Mouse (Mus musculus) MEL (cell line): ENCODE data around the gene Myo1e. TPM values are rescaled to one million over a fixed set of nuclear protein-coding genes. Genes with fewer than 3 reads are reported as not detected.

ENCODE experiments used
- DNase-seq: peaks from one replicate; pipeline ENCODE4 v3.0.0; 2011; ENCODE audit warnings: low read depth, low spot score
- H3K27ac ChIP-seq: 2 replicates; pipeline ENCODE4 v1.5.1; 2012; ENCODE audit warnings: low read depth, mild to moderate bottlenecking, control low read depth, low read length, moderate library complexity; ENCODE audit not compliant: control insufficient read depth
- H3K27me3 ChIP-seq, 2 experiments: fragments of 150-350 bp in 1 of 2; sonication (generic) in 1 of 2; 2 replicates each; pipeline ENCODE4 v1.6.1; 2012; ENCODE audit warnings: low read length in 2 of 2, mild to moderate bottlenecking in 2 of 2, improper control_type of control experiment in 1 of 2, moderate library complexity in 1 of 2; ENCODE audit not compliant: insufficient read depth in 2 of 2, control insufficient read depth in 1 of 2
- H3K36me3 ChIP-seq, 2 experiments: 2 replicates each; pipeline ENCODE4 v1.6.1; 2012 to 2014; ENCODE audit warnings: low read length in 2 of 2, improper control_type of control experiment in 1 of 2, inconsistent platforms in 1 of 2, mild to moderate bottlenecking in 1 of 2; ENCODE audit not compliant: insufficient read depth in 2 of 2, control insufficient read depth in 1 of 2
- H3K4me1 ChIP-seq, 2 experiments: fragments of 150-350 bp in 1 of 2; sonication (generic) in 1 of 2; 2 replicates each; pipeline ENCODE4 v1.6.1; 2012; ENCODE audit warnings: low read length in 2 of 2, improper control_type of control experiment in 1 of 2, mild to moderate bottlenecking in 1 of 2; ENCODE audit not compliant: insufficient read depth in 2 of 2, control insufficient read depth in 1 of 2
- H3K4me3 ChIP-seq, 2 experiments: fragments of 150-350 bp in 1 of 2; sonication (generic) in 1 of 2; 2 replicates each; pipeline ENCODE4 v1.5.1; 2012; ENCODE audit warnings: low read depth in 2 of 2, low read length in 2 of 2, mild to moderate bottlenecking in 2 of 2, moderate library complexity in 2 of 2, control low read depth in 1 of 2, improper control_type of control experiment in 1 of 2; ENCODE audit not compliant: control insufficient read depth in 1 of 2, insufficient read depth in 1 of 2
- H3K79me2 ChIP-seq: 2 replicates; pipeline ENCODE4 v1.6.1; 2012; ENCODE audit warnings: mild to moderate bottlenecking, low read length, moderate library complexity; ENCODE audit not compliant: control insufficient read depth, poor library complexity, insufficient read depth
- H3K9ac ChIP-seq: 2 replicates; pipeline ENCODE4 v1.6.1; 2012; ENCODE audit warnings: low read depth, mild to moderate bottlenecking, control low read depth, low read length, moderate library complexity; ENCODE audit not compliant: control insufficient read depth, poor library complexity, severe bottlenecking
- H3K9me3 ChIP-seq: fragments of 150-350 bp; sonication (generic); replicated peaks from 2 replicates; pipeline ENCODE4 v1.6.1; 2012; ENCODE audit warnings: mild to moderate bottlenecking, low read length, improper control_type of control experiment, moderate library complexity; ENCODE audit not compliant: insufficient read depth
- BHLHE40 ChIP-seq: IDR thresholded peaks from 2 replicates; pipeline ENCODE4 v1.6.1; 2012; ENCODE audit warnings: low read depth, mild to moderate bottlenecking, inconsistent platforms, low read length, improper control_type of control experiment, borderline replicate concordance
- CTCF ChIP-seq, 3 experiments: IDR thresholded peaks in 2 of 3; conservative IDR thresholded peaks in 1 of 3; 2 replicates each; pipeline ENCODE4 v1.5.1; 2011 to 2012; ENCODE audit warnings: low read length in 3 of 3, low read depth in 2 of 3, mild to moderate bottlenecking in 2 of 3, improper control_type of control experiment in 1 of 3, inconsistent platforms in 1 of 3, mixed read lengths in 1 of 3, moderate library complexity in 1 of 3; ENCODE audit not compliant: control insufficient read depth in 1 of 3, insufficient read depth in 1 of 3, poor library complexity in 1 of 3, severe bottlenecking in 1 of 3
- E2F4 ChIP-seq: IDR thresholded peaks from 2 replicates; pipeline ENCODE4 v1.6.1; 2011; ENCODE audit warnings: low read depth, low read length, improper control_type of control experiment, borderline replicate concordance
- ELF1 ChIP-seq: IDR thresholded peaks from 2 replicates; pipeline ENCODE4 v1.6.1; 2014; ENCODE audit warnings: low read depth, mild to moderate bottlenecking, inconsistent platforms, low read length, improper control_type of control experiment, moderate library complexity
- GABPA ChIP-seq: IDR thresholded peaks from 2 replicates; pipeline ENCODE4 v1.6.1; 2012; ENCODE audit warnings: low read depth, mild to moderate bottlenecking, inconsistent platforms, low read length, improper control_type of control experiment, moderate library complexity
- GATA1 ChIP-seq: IDR thresholded peaks from 2 replicates; pipeline ENCODE4 v1.6.1; 2011; ENCODE audit warnings: low read depth, low read length, improper control_type of control experiment
- HCFC1 ChIP-seq: IDR thresholded peaks from 2 replicates; pipeline ENCODE4 v1.6.1; 2012; ENCODE audit warnings: low read depth, mild to moderate bottlenecking, inconsistent platforms, low read length, improper control_type of control experiment, moderate library complexity
- JUND ChIP-seq: IDR thresholded peaks from 2 replicates; pipeline ENCODE4 v1.6.1; 2011; ENCODE audit warnings: low read depth, mild to moderate bottlenecking, improper control_type of control experiment, low read length
- KAT2A ChIP-seq: conservative IDR thresholded peaks from 2 replicates; pipeline ENCODE4 v1.6.1; 2012; ENCODE audit warnings: low read depth, low read length, improper control_type of control experiment, inconsistent platforms
- MAX ChIP-seq: IDR thresholded peaks from 2 replicates; pipeline ENCODE4 v1.6.1; 2011; ENCODE audit warnings: low read length, improper control_type of control experiment
- MAZ ChIP-seq: IDR thresholded peaks from 2 replicates; pipeline ENCODE4 v1.6.1; 2012; ENCODE audit warnings: low read depth, mild to moderate bottlenecking, inconsistent platforms, low read length, improper control_type of control experiment
- MXI1 ChIP-seq: IDR thresholded peaks from 2 replicates; pipeline ENCODE4 v1.6.1; 2011; ENCODE audit warnings: mild to moderate bottlenecking, low read depth, low read length, improper control_type of control experiment
- MYB ChIP-seq: IDR thresholded peaks from 2 replicates; pipeline ENCODE4 v1.6.1; 2011; ENCODE audit warnings: mild to moderate bottlenecking, low read depth, low read length, improper control_type of control experiment
- NELFE ChIP-seq: IDR thresholded peaks from 2 replicates; pipeline ENCODE4 v1.6.1; 2011; ENCODE audit warnings: low read depth, low read length, improper control_type of control experiment
- POLR2AphosphoS5 ChIP-seq: IDR thresholded peaks from 2 replicates; pipeline ENCODE4 v1.6.1; 2012; ENCODE audit warnings: low read depth, borderline replicate concordance, mild to moderate bottlenecking, inconsistent platforms, low read length, moderate library complexity, mixed read lengths
- RAD21 ChIP-seq: IDR thresholded peaks from 2 replicates; pipeline ENCODE4 v1.6.1; 2011; ENCODE audit warnings: mild to moderate bottlenecking, low read depth, low read length, improper control_type of control experiment
- SIN3A ChIP-seq: IDR thresholded peaks from 2 replicates; pipeline ENCODE4 v1.6.1; 2012; ENCODE audit warnings: low read length, improper control_type of control experiment, inconsistent platforms
- TAL1 ChIP-seq: IDR thresholded peaks from 2 replicates; pipeline ENCODE4 v1.6.1; 2012; ENCODE audit warnings: mild to moderate bottlenecking, inconsistent platforms, low read length, moderate library complexity, mixed read lengths
- TBP ChIP-seq: IDR thresholded peaks from 2 replicates; pipeline ENCODE4 v1.8.0; 2011; ENCODE audit warnings: low read depth, low read length, improper control_type of control experiment
- TCF12 ChIP-seq: IDR thresholded peaks from 2 replicates; pipeline ENCODE4 v1.6.1; 2014; ENCODE audit warnings: low read depth, mild to moderate bottlenecking, inconsistent platforms, low read length, improper control_type of control experiment, moderate library complexity
- USF1 ChIP-seq: IDR thresholded peaks from 2 replicates; pipeline ENCODE4 v1.6.1; 2014; ENCODE audit warnings: low read depth, mild to moderate bottlenecking, inconsistent platforms, low read length, improper control_type of control experiment, moderate library complexity
- ZC3H11A ChIP-seq: IDR thresholded peaks from 2 replicates; pipeline ENCODE4 v1.6.1; 2012; ENCODE audit warnings: low read depth, mild to moderate bottlenecking, inconsistent platforms, low read length, improper control_type of control experiment
- ZKSCAN1 ChIP-seq: IDR thresholded peaks from 2 replicates; pipeline ENCODE4 v1.6.1; 2012; ENCODE audit warnings: low read depth, mild to moderate bottlenecking, inconsistent platforms, low read length, improper control_type of control experiment, moderate library complexity
- ZMIZ1 ChIP-seq: IDR thresholded peaks from 2 replicates; pipeline ENCODE4 v1.6.1; 2012; ENCODE audit warnings: low read depth, mild to moderate bottlenecking, inconsistent platforms, low read length, improper control_type of control experiment, moderate library complexity
- ZNF384 ChIP-seq: IDR thresholded peaks from 2 replicates; pipeline ENCODE4 v1.6.1; 2012; ENCODE audit warnings: low read depth, mild to moderate bottlenecking, inconsistent platforms, low read length, improper control_type of control experiment
- polyA plus RNA-seq, 2 experiments: library from polyadenylated mRNA; stranded (reverse) in 1 of 2; unstranded in 1 of 2; fragments of >175 nt in 1 of 2; fragments of >200 nt in 1 of 2; gene quantifications; 2 replicates each; pipeline versions ENCODE4 v1.2.1 to v1.2.4; 2012; ENCODE audit warnings: low replicate concordance in 2 of 2, low read depth in 1 of 2; ENCODE audit not compliant: insufficient read length in 2 of 2, insufficient read depth in 1 of 2, missing spikeins in 1 of 2
- total RNA-seq: library from RNA; depleted of rRNA; stranded (reverse); fragments of 300-350 nt; gene quantifications from 2 replicates; pipeline ENCODE4 v1.2.3, GENCODE M21; 2012

Myo1e gene
- total and polyA plus RNA-seq, 3 experiments: 4.9 to 7.8 TPM; not detected in 1

- no peak for TF ChIP-seq MAZ
- no peak for TF ChIP-seq MAX
- no peak for TF ChIP-seq CTCF (IDR thresholded peaks at IDR 0.05 in 2 of 3, conservative IDR thresholded peaks at IDR 0.05 in 1 of 3; ENCODE audit: control insufficient read depth in 1 of 3, insufficient read depth in 1 of 3, low read depth in 2 of 3, low read length in 3 of 3, poor library complexity in 1 of 3, severe bottlenecking in 1 of 3)
- no peak for TF ChIP-seq ZKSCAN1
- TF ChIP-seq USF1: no peak
- TF ChIP-seq NELFE: no peak
- no peak for TF ChIP-seq GATA1
- TF ChIP-seq ZC3H11A: no peak
- no peak for TF ChIP-seq POLR2AphosphoS5
- TF ChIP-seq, all 39 proteins: peak for 0
- DNase-seq: no peak
- no peaks in the 10 kb centered on the region for H3K9me3 ChIP-seq
- no peaks in the 10 kb centered on the region for H3K4me1 ChIP-seq
- H3K79me2 ChIP-seq: no peaks in the 10 kb centered on the region
- no peak overlapping the region for H3K4me3 ChIP-seq
- peaks cover 0 to 2% of the 10 kb centered on the region in 2 experiments; a peak in 2 of 4 replicates for H3K27me3 ChIP-seq
- H3K9ac ChIP-seq: no peak overlapping the region
- no peaks in the 10 kb centered on the region for H3K36me3 ChIP-seq
- H3K27ac ChIP-seq: no peak overlapping the region
Measured at GRCm38 (mm10) chr9:70359402-70360131, 152.4 kb downstream of the Myo1e start.

- Histone ChIP-seq H3K36me3 (no peaks in the 10 kb centered on the region), H3K9ac (no peak overlapping the region), H3K27ac (no peak overlapping the region), H3K4me3 (no peak overlapping the region), H3K79me2 (no peaks in the 10 kb centered on the region), H3K4me1 (no peaks in the 10 kb centered on the region), H3K9me3 (no peaks in the 10 kb centered on the region), H3K27me3 (peaks cover 12 to 18% of the 10 kb centered on the region in 2 experiments)
- no peak for TF ChIP-seq JUND
- no peak for TF ChIP-seq KAT2A
- TF ChIP-seq RAD21: no peak
- no peak for TF ChIP-seq ZC3H11A
- TF ChIP-seq ZNF384: no peak
- no peak for TF ChIP-seq SIN3A
- no peak for TF ChIP-seq TCF12
- no peak for DNase-seq
Measured at GRCm38 (mm10) chr9:70364741-70365140, 157.6 kb downstream of the Myo1e start.

DNA sequence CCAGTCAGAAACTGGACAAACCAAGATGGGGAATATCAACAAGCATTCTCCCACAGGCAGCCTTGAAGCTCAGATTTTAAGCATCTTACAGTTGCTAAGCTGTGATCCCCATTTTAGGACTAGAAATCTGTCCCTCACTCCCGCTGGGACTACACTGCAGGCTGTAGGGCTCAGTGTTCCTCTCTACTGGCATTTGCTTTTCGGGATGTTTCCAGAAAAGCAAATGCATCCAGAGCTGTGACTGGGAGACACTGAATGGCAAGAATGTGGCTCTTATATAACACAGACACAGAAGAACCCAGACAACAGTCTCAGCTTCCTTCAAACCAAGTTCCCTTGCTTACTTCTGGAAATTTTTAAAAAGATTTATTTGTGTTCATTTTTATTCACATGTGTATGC lies 158.8 kb downstream of the Myo1e start:
- no peak overlapping the region for H3K9ac ChIP-seq
- no peak overlapping the region for H3K4me3 ChIP-seq
- no peaks in the 10 kb centered on the region for H3K36me3 ChIP-seq
- H3K27me3 ChIP-seq: peaks cover 12 to 18% of the 10 kb centered on the region in 2 experiments
- no peaks in the 10 kb centered on the region for H3K79me2 ChIP-seq
- H3K27ac ChIP-seq: no peak overlapping the region
- H3K4me1 ChIP-seq: no peaks in the 10 kb centered on the region
- H3K9me3 ChIP-seq: no peaks in the 10 kb centered on the region
- TF ChIP-seq MAX: no peak
- TF ChIP-seq RAD21: no peak
- TF ChIP-seq SIN3A: no peak
- no peak for TF ChIP-seq MXI1
- TF ChIP-seq ELF1: no peak
- no peak for TF ChIP-seq TAL1
- TF ChIP-seq TBP: no peak
- no peak for TF ChIP-seq HCFC1
- no peak for TF ChIP-seq ZMIZ1
- TF ChIP-seq KAT2A: no peak
- TF ChIP-seq USF1: no peak
- no peak for TF ChIP-seq GABPA
- no peak for TF ChIP-seq MYB
- TF ChIP-seq BHLHE40: no peak
- TF ChIP-seq NELFE: no peak
- no peak for TF ChIP-seq POLR2AphosphoS5
- TF ChIP-seq E2F4: no peak
- TF ChIP-seq, all 39 proteins: peak for 0
- no peak for DNase-seq
